Mouse (Mus musculus): Measurements from ENCODE around the gene Olfr1154.

GRCm38 (mm10) chr2:87894662-87895061, 10.3 kb downstream of the Olfr1154 start, which contains the start of gene Olfr1153:
- TF ChIP-seq USF1 (IDR thresholded peaks at IDR 0.05; ENCODE audit: low read depth): no peak
- TF ChIP-seq CTCF (IDR thresholded peaks at IDR 0.05; ENCODE audit: control insufficient read depth, insufficient read depth, insufficient read length): no peak
- no peak for TF ChIP-seq MYOG (IDR thresholded peaks at IDR 0.05; ENCODE audit: control insufficient read depth, extremely low read depth, insufficient read length)
- no peak for TF ChIP-seq MAX (IDR thresholded peaks at IDR 0.05)
- TF ChIP-seq MYOD1 (IDR thresholded peaks at IDR 0.05; ENCODE audit: control insufficient read depth, insufficient read length, low read depth): no peak
- no peak for TF ChIP-seq CEBPB (IDR thresholded peaks at IDR 0.05; ENCODE audit: low read depth)

All from C2C12 (cell line).